Mouse (Mus musculus) adrenal gland (tissue): ENCODE measurements around the gene Slc12a6.

ENCODE experiments used
- intact Hi-C: fragments of 180-260 bp; cut with DNase I; formaldehyde crosslinking; loops from one replicate; pipeline ENCODE4 v1.15.1; 2025
- long read RNA-seq, 2 experiments: library from polyadenylated mRNA; unstranded; transcript quantifications; one replicate each; pipeline ENCODE4 v2.0.0; 2020; ENCODE audit warnings: borderline replicate concordance in 1 of 2; ENCODE audit not compliant: insufficient replicate concordance in 1 of 2

Slc12a6 gene
- long read RNA-seq, experiment 1, partial matches to known transcripts, result 7 of 7 reads
- long read RNA-seq, experiment 1, other reads (novel, unspliced or antisense), result 0 of 7 reads
- long read RNA-seq, experiment 2, partial matches to known transcripts, result 1 of 2 reads
- long read RNA-seq, experiment 2, other reads (novel, unspliced or antisense), result 1 of 2 reads

DNA sequence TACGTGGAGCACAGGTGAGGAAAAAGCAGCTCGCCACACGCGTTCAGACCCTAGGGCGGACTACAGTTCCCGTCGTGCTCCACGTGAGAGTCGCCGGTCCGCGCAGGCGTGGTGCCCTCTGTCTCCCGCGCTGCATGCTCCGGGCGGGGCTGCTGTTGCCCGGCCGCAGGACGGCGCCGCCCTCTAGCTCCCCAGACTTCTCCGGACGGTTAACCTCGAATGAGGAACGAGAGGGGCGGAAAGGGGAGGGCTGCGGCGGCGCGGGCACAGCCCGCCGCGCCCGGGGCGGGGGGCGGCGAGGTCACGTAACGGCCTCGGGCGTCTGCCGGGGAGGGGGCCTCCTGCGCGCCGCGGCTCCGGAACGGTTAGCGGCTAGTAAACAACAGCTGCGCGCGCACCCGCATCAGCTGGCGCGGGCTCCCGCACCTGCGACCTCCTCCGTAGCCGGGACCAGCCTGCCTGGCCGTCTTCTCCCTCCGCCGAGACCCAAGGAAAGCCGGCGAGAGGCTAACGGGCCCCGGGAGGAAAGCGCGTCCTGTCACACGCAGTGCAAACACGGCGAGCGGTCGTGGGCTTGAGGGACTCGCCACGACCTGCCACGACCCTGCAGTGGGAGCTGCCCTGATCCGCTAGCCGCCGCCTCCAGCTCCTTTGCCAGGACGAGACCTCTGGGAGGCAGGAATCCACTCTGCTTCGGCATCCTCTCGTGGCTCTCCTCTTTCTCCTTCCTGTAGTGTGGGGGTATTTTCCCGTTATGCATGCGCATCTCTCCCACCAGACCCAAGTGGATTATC, at the start of gene Slc12a6:
TSS of gene Slc12a6 (plus strand) at position 378 of the 794 bp plus-strand sequence.
- intact Hi-C loops, result loop anchor here (10.0 kb wide), 2 partner anchors 69 to 189 kb away; partner anchors contain the start of gene Emc7

DNA sequence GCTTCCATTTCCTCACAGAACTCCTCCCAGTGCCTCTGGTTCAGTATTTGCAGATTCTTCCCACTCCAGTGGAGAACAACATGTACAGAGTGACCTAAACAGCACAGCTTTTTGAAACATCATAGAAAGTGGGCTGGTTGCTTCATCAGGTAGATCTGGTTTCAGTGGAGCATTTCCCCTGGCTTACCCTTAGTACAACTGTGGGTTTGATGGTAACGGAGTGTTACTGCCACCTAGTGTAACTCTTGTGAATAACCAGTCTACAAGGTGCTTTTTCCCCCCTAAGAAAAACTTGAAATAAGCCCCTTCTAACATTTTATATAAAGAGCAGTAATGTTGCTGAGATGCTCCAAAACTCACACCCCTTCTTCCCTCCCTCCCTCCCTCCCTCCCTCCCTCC, 49.6 kb upstream of the Slc12a6 start:
- intact Hi-C loops, result no loop called here

DNA sequence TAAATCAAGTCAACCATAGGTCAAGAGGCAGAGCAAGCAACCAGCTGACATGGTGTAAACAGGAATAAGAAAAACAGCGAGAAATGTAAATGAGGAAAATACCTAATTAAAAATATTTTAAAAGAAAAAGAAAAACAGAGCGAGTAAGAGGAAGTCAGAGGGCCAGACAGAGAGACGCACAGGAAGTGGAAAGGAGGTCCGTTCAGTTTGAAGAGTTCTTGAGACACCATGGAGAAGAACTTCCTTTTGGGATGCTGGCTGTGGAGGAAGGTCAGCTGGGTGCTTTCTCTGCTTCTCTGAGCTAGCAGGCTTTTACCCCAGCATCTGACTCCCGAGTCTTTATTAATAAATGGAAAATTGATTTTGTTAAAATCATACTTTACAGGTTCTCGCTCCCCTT, 48.0 kb upstream of the Slc12a6 start:
- intact Hi-C loops, result no loop called here

DNA sequence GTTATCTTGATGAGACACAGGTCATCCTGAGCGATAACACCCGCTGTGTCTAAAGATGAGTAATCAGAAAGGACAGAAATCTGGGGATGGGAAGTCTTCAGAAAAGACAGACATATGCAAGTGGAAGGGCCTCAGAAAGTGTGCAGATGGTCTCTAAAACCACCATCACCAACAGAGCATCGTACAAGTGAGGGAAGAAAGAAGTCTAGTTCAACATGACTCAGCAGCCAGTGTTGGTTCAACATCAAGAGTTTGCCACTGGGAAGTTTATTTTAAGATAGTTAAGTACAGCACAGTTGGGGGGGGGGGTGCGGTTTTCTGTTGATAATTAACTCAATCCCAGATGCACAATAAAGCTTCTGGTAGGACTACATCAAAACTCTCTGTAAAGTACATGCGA, 44.7 kb upstream of the Slc12a6 start:
- intact Hi-C loops, result no loop called here

DNA sequence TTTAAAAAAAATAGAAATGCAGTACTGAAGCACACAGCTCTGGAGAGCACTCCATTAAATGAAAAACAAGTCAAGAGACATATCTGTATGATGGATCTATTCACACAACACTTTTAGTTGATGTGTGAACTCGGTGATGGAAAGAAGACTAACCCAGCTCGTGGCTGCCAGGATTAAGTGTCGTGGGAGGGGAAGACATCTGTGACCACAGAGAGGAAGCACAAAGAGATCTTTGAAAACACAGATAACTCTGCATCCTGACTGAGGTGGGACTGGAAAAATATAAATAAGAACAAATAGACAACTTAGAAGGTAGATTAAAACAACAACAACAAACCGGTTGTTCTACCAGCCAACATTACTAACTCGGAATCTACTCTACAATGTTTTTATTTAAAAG, 43.0 kb upstream of the Slc12a6 start:
- intact Hi-C loops, result no loop called here

DNA sequence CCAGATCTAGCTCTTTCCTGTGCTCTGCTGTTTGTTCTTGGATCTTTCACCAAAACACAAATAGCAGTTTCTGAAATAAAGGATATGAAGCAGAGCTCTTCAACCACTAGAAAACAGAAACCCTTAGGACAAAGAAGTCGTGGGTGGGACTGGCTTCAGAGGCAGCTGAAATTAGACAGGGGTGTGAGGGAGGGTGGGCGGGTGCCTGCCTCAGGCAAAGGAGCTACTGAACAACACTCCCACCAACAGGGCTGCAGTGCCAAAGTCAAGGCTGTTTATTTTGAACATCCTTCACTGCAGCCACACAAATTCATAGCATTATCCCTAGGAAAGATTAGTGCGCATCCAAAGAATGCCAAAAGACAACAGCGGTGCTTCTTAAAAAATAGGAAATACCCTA, 41.3 kb upstream of the Slc12a6 start:
- intact Hi-C loops, result no loop called here

DNA sequence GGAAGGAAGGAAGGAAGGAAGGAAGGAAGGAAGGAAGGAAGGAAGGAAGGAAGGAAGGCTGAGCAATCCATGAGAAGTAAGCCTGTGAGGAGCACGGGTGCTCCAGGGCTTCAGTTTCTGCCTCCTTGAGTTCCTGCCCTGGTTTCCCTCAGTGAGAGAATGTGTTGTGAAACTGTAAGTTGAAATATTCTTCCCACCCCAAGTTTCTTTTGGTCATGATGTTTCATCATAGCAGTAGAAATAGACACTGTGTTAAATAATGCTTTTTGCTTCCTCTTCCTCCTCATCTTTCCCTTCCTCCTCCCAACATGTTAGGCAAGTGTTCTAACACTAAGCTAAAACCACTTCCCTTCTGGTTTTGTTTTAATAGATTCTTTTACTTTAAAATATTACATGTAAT, 33.0 kb upstream of the Slc12a6 start:
- intact Hi-C loops, result no loop called here

DNA sequence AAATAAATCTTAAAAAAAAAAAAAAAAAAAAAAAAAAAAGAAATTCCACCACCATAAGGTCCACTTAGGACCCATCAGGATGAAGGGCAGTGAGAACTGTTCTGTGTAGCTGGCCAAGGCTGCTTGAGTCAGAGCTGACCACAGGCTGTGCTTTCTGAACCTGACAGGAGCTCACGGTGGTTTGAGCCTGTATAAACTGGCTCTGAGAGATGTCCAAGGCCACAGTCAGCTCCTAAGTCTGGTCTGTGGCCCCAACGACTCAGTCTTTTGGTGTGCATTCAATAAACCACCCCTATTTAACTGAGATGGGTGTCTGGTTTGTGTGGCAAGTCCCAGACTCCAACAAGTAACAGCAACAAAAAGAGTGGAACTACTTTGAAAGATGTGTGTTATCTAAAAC, 29.0 kb upstream of the Slc12a6 start:
- intact Hi-C loops, result no loop called here

DNA sequence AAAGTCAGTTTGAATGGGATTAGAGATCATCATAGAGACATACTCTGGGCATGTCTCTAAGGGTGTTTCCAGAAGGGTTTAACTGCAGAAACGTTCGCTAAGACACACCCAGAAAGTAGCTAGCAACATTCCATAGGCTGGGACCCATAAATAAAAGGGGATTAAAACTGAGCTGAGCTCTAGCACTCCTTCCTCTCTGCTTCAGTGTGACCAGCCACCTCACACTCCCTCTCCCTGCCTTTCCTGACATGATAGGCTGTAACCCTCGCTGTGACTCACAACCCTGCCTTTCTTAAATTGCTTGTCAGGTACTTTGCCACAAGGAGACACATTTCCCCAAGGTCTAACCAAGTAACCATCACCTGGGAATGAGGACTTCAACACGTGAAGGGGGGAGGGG, 27.6 kb upstream of the Slc12a6 start:
- intact Hi-C loops, result no loop called here

DNA sequence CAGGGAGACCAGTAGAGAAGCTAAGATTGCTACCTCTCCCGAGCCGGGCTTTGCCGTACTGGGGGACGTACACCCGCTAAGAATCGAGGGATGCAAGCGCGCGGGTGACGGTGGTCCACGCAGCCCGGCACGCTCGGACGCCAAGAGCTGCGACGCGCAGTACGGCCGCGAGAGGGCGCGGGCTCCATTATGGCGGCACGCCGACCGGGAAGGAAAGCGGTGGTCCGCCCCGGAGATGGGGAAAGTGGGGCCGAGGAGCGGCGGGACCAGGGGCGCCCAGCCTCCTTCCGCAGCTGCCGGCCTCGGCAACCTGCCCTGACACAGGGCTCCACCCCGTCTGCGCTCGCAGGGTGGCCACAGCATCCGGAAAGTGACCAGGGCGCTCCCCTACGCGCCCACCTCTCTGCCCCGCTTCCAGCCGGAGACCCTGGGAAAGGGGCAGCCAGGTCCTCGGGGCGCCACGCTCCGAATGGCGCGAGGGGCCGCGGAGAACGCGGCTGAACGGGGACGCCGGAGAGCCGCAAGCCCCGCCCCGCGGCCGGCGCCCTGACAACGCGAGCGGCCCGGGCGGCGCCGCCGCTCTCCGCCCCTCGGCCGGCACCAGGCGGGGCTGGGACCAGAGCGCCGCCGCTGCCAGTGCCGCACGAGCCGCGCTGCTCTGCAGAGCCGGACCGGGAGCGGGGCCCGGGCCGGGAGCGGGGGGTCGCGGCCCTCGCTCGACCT, 26.3 kb upstream of the Slc12a6 start, which contains the start of gene Lpcat4:
TSS of gene Lpcat4 (plus strand) at position 257 of the 723 bp plus-strand sequence.
- intact Hi-C loops, result no loop called here

DNA sequence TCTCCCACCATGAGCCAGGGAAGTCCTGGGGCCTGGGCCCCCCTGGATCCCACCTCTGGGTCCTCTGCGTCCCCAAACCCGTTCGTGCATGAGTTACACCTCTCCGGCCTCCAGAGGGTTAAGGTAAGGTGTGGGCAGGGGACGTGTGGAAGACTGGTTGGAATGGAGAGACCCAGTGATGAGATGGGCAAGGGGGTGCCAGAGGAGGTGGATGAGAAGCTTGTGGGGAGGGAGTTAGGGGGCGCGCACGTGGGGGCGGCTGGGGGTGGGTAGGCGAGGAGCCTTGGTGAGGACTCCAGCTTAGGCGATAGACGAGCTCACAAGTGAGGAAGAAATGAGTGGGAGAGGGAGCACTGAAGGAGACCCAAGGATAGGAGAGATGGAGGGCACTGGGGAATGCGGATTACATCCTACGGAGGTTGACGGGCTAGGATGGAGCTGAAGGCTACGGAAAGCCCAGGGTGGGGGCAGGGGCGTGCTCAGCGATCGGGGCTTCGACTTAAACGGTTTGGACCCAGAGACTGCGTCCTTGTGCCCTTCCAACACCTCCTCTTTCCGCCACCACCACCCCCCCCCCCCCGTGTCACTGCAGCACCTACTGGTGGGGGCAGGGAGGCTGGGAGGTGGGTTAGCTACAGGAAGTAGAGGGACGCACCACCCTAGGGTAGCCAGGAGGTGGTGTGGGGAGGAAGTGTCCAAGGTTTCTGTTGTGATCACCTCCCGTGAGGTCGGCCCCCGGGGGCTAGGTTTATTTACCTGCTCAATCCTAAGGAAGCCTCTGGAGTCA, 25.5 kb upstream of the Slc12a6 start:
- intact Hi-C loops, result no loop called here

DNA sequence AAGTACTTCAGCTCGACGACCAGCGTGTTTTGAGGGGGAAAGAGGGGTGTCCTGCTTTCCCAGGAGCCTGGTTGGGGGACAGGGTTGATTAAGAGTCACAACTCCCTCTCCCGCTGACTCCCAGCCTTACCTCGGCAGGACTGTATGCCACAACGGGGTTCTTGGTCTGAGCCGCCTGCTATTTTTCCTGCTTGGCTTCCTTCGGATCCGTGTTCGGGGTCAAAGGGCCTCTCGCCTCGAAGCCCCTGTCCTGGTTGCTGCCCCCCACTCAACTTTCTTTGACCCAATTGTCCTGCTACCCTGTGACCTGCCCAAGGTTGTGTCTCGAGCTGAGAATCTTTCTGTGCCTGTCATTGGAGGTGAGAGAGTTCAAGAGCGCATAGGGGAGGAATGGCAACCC, 23.8 kb upstream of the Slc12a6 start:
- intact Hi-C loops, result no loop called here

DNA sequence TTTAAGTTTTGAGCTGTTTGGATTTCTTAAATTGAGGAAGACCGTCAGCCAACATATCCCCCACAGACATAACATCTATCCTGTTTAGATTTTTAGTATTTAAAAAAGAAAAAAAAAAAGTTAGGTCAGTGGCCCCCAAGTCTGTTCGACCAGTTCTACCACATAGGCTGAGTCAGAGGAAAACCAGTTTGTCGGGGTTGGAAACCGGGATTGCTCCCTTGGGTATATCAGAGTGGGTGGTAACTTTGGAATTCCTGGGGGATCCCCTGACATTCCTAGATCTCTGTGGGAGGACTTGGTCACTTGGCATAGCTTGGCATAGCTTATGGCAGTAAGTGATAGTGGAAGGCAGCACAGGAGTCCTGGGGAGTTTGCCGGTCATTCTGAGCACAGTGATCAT, 20.3 kb upstream of the Slc12a6 start:
- intact Hi-C loops, result no loop called here

DNA sequence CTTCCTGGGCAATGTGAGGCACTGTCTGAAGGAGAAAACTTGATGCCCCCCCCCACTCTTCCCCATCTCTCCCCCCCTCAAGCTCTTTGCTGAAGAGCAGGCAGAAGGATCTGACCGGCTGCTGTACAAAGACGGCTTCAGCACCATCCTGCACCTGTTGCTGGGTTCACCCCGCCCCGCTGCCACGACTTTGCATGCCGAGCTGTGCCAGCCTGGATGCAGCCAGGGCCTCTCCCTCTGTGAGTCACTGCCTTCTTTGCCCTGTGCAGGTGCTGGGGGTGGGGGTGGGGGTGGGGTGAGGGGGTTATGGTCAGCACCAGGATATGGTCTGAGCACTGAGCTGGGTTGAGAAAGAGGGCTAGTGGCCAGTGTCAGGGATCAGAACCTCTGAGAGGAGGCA, 19.4 kb upstream of the Slc12a6 start:
- intact Hi-C loops, result no loop called here

DNA sequence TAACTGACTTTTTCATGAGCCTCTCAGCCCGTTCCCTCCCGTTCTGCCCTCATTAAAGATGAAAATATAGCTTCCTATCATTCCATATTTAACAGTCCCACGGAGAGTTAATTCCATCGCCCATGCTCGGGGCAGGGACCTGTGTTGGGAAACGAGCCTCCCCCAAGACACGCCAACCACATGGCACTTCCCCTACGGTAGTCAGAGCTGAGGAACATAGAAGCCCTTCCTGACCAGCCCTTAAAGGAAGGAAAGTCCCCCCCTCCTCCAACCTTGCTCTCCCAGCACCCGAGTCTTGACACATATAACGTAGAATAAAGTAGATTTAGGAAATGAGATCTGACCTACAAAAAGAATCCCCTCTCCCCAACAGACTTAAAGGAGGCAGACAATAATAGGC, 18.3 kb upstream of the Slc12a6 start:
- intact Hi-C loops, result no loop called here

DNA sequence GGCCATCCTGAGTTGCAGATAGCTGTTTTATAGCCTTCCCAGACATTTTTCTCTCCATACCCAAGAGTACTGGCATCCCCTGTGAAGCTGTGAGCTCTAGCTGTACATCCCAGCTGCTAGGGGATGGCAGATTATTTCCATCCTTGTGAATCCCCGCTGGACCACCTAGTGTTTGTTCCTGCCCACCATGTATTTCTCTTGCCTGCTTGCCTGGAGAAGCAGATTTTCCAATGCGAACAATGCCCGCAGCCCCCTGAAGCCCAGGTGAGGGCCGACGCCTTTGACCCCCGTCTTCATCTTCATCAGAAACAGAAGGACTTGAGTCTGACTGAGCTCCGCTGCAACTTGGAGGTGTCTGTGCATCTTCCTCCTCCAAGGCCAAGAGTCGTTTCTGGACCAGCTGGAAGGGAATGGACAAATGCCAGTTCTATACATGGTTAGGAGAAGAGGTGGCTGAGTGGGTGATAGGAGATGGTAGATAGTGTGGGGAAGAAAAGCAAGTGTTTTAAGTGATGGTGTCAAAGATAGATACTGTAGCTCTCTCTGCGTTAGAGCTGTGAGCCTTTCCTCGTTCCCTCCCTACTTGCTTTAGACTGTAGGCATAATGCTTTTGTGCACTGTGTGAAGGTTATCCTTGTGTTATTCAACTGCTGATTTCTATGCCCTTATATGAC, 15.7 kb upstream of the Slc12a6 start:
- intact Hi-C loops, result no loop called here

DNA sequence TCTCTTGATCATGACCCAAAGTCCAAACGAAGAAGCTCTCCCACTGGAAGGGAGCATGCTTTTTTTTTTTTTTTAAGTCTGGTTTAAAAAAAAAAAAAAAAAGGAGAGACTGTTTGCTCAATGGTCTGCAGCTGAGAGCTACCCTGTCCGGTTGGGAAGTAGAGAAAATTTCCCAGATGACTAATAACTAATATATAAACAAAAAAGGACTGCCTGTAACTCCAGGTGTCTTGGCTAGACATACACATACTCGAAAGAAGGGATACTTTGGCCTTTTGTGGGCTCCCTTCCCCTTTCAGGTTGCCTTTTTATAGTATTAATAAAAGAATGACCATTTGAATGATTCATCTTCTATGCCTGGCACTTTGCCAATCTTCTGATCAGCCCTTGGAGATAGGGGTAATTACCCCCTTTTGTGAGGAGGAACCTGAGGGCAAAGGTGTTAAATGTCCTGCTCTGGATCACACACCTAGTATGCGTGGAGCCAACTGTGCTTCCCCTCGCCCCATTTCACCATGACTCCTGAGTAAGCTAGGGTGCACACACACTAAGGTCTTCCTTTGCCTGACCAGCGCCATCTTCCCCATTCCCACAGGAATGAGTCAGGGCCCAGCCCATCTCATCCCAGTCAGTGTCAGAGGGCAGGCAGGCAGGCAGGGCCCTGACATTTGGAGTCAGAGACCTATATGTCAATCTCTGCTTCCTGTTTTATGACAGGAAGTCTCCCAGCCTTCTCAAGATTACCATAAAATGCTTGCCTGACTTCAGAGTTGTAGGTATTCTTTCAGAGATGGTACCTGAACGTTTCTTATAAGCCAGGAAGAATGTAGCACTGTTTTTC, 10.7 kb upstream of the Slc12a6 start:
- intact Hi-C loops, result no loop called here

DNA sequence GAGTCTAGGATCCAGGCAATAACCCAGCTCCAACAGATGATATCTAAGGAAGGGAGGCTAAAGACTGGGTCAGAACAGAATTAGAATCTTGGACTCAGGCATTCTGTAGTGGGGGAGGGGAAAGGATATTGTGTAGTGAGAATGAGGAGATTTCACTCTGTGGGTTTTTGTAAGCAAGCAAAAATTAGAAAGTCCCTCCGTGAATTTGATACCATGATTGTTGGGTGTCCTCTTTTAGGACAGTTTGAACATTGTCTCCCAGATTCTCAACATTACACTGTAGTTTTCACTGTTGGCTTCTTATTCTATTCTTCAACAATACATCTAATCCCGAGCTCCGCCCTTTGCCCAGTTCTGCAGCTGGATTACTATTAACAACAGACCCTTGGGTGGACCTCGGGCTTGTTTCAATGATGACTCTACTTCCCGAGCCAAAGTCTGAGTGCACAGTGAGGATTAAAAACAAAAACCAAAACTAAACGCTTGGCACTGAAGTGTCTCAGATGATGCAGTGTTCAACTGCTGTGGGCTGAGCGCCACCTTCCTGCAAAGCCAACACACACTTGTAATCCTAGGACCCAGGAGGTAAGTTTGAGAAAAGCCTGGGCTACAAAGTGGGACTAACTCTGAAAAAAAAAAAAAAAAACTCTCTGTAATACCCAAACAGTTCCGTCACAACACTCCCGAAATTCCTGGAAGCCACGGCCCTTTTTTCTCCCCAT, 6.2 kb upstream of the Slc12a6 start, which contains the start of gene Nutm1:
TSS of gene Nutm1 (minus strand) at position 51 of the 722 bp plus-strand sequence.
- intact Hi-C loops, result no loop called here
